Comparison of ENCODE assay signal across 8 mouse cellular contexts in the genomic region with DNA sequence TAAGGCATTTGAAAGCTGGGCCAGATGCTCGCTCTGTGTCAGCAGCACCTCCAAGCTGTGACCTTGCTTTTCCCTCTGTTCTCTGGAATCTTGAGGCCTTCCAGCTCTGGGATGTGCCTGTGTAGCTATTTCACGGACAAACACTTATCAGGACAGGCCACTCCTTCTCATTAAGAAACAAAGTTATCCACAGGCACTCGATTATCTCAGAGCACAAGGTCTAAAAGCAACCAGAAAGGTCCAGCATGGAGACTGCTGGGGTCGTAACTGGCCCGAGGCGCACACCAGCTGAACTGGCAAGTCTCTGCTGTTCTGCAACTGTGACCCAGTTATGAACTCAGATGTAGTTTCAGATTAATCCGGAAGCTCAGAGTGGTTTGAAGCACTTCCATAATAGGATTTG.
DNase-seq lines count a peak whose midpoint lies in the region; ATAC-seq and TF ChIP-seq lines count a peak whose summit lies in the region.

No protein-coding gene starts in this region.

- no peak overlapping the region for H3K4me2 ChIP-seq in lung, embryonic 16.5 days (ENCODE audit: low read depth, low read length)
- no peak overlapping the region for H3K4me2 ChIP-seq in forebrain, embryonic 14.5 days (ENCODE audit: low read length)

- no peaks in the 10 kb centered on the region for H3K27me3 ChIP-seq in lung, embryonic 16.5 days (ENCODE audit: control insufficient read depth, insufficient read depth, low read depth, low read length)
- H3K27me3 ChIP-seq in forebrain, embryonic 14.5 days (replicated peaks; ENCODE audit: control insufficient read depth, insufficient read depth, low read length) = no peaks in the 10 kb centered on the region

- no peak for TF ChIP-seq CTCF in bone marrow, adult 2 months (IDR thresholded peaks at IDR 0.05; ENCODE audit: control insufficient read depth, insufficient read depth, low read length)

- WGBS in bone marrow, adult 2 months = 47% methylated on average over 7 of the region's 7 CpGs
- WGBS in lung, embryonic 16.5 days = 23% methylated on average over 7 of the region's 7 CpGs
- WGBS in forebrain, embryonic 14.5 days = 78% methylated on average over 7 of the region's 7 CpGs

- no peak overlapping the region for H3K4me3 ChIP-seq in bone marrow, adult 2 months (replicated peaks; ENCODE audit: control insufficient read depth, low read depth, low read length)
- H3K4me3 ChIP-seq in lung, embryonic 16.5 days (ENCODE audit: low read length) = no peak overlapping the region
- H3K4me3 ChIP-seq in forebrain, embryonic 14.5 days (ENCODE audit: low read depth, low read length) = no peak overlapping the region

- no peaks in the 10 kb centered on the region for H3K36me3 ChIP-seq in lung, embryonic 16.5 days (ENCODE audit: control insufficient read depth, insufficient read depth, low read length)
- H3K36me3 ChIP-seq in forebrain, embryonic 14.5 days (ENCODE audit: control insufficient read depth, insufficient read depth, low read length) = no peaks in the 10 kb centered on the region

- H3K9ac ChIP-seq in lung, embryonic 16.5 days (ENCODE audit: low read length) = peak overlapping the region; percentile 19
- H3K9ac ChIP-seq in forebrain, embryonic 14.5 days (ENCODE audit: low read length) = no peak overlapping the region

- H3K27ac ChIP-seq in bone marrow, adult 2 months (ENCODE audit: control insufficient read depth, insufficient read depth, low read depth, low read length, poor library complexity) = peak overlapping the region; percentile 39; the same call in 1 of the 2 replicates
- peak overlapping the region; percentile 85 for H3K27ac ChIP-seq in lung, embryonic 16.5 days (ENCODE audit: low read length)
- H3K27ac ChIP-seq in forebrain, embryonic 14.5 days (ENCODE audit: low read depth, low read length) = no peak overlapping the region

- TF ChIP-seq POLR2A in bone marrow, adult 2 months (IDR thresholded peaks at IDR 0.05; ENCODE audit: borderline replicate concordance, control insufficient read depth, low read depth, low read length) = no peak

- peak; percentile 20 for DNase-seq in embryo, embryonic 11 days
- no peak for DNase-seq in embryo, embryonic 10.5 days (ENCODE audit: low spot score)
- peak; percentile 70 for DNase-seq in kidney, adult 11 months
- DNase-seq in forebrain, embryonic 14.5 days (ENCODE audit: low spot score) = no peak
- no peak for DNase-seq in cerebellum, postnatal 36 days
- DNase-seq in frontal cortex, postnatal 10 days (ENCODE audit: low spot score in 2 of 2) = no peak

- peaks cover 6% of the 10 kb centered on the region for H3K4me1 ChIP-seq in bone marrow, adult 2 months (ENCODE audit: control insufficient read depth, insufficient read depth, low read length)
- H3K4me1 ChIP-seq in lung, embryonic 16.5 days (replicated peaks; ENCODE audit: control insufficient read depth, insufficient read depth, low read length) = peaks cover 57% of the 10 kb centered on the region
- no peaks in the 10 kb centered on the region for H3K4me1 ChIP-seq in forebrain, embryonic 14.5 days (ENCODE audit: control insufficient read depth, insufficient read depth, low read length)

- no peaks in the 10 kb centered on the region for H3K9me3 ChIP-seq in lung, embryonic 16.5 days (ENCODE audit: control insufficient read depth, low read length)
- no peaks in the 10 kb centered on the region for H3K9me3 ChIP-seq in forebrain, embryonic 14.5 days (replicated peaks; ENCODE audit: control insufficient read depth, low read length)

- peak; percentile 76 for ATAC-seq in lung, embryonic 16.5 days (ENCODE audit: low read depth)
- ATAC-seq in forebrain, embryonic 14.5 days = no peak

Comparison
In these comparisons a context has a peak if more than half of its experiments do, and no peak if none do; other contexts are left out.
1. DNase-seq: peak in embryo, embryonic 11 days (single experiment) and kidney, adult 11 months (single experiment); none in embryo, embryonic 10.5 days (single experiment), forebrain, embryonic 14.5 days (single experiment), cerebellum, postnatal 36 days (0 of 2) and frontal cortex, postnatal 10 days (0 of 2).